Mouse (Mus musculus): ENCODE measurements around the gene Hspg2. TPM values are rescaled to one million over a fixed set of nuclear protein-coding genes. Genes with fewer than 3 reads are reported as not detected.
"Not testable (repeated sequence)": the region's sequence is repeated elsewhere in the genome, so short reads cannot be mapped to it uniquely, and the experiment has no call there.

The Hspg2 gene
- total RNA-seq (2015; ENCODE audit: low replicate concordance) (not detected in 2 replicates), total RNA-seq (2017; ENCODE audit: low replicate concordance) (not detected in 2 replicates)

GRCm38 (mm10) chr4:137468260-137469080 is at the start of gene Hspg2:
TSS of gene Hspg2 (plus strand) at chr4:137468769.
- ATAC-seq (replicated peaks; ENCODE audit: low FRiP score, poor library complexity, severe bottlenecking), result peak; percentile 77

DNA sequence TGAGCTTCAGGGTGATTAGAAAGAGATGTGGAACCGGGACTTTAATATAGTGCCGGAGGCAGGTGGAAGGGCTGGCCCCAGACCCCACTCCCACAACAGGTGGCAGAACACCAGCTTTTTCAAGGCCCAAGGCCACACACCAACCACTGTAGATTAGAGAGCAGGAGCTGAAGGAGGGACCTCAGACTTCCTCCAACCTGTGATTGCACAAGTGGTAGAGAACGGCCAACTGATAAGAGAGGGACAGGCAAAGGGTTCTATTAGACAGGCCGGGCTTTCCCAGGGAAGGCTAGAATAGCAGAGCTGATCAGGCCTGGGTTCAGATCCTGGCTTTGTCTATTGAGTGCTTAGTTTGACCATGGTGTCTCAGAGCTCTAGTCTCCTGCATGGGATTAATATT is 38.1 kb upstream of the Hspg2 start, which contains the start of gene Cela3b:
TSS of gene Cela3b (minus strand) at position 39 of the 400 bp plus-strand sequence.
- no peak for ATAC-seq (replicated peaks; ENCODE audit: low FRiP score, poor library complexity, severe bottlenecking)

DNA sequence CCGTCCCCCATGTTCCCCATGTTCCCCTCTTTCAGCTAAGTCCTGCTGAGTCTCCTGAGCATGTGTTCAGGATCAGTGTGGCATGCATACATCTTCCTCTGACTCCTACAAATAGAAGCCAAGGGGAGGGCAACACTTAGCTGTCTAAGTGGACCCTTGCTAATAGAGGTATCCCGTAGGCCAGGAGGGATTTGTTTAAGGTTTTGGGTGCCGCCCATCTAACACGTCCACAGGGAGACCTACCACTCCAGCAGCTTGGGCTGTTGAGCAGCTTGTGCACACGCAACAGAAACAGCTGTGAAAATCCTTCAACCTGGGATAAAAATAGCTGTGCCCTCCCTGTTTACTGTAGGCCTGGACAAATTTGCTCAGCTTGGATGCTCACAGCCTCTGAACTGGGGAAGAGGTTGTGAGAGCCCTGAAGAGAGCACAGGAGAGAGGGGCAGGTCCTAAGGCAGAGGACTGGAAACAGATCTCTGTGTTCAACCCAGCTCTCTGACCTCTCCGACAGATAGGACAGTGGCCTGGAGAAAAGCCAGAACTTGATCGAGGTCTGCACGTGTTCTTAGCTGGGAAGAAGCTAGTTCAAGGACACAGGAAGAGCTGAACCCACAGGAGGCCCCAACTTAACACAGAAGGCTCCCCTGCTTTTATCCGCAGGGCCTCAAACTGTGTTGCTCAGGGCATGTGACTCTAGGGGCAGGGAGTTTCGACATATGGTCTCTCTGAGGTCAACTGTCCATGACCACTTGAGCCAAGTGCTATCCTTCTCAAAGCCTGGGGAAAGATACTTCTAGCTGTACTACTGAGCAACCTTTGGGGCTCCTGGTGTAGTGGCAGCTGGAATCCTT is 35.6 kb upstream of the Hspg2 start:
- not testable (repeated sequence) for ATAC-seq (replicated peaks; ENCODE audit: low FRiP score, poor library complexity, severe bottlenecking)

GRCm38 (mm10) chr4:137436979-137437669 is 31.4 kb upstream of the Hspg2 start:
- no peak for ATAC-seq (replicated peaks; ENCODE audit: low FRiP score, poor library complexity, severe bottlenecking)

GRCm38 (mm10) chr4:137438842-137439241 is 29.7 kb upstream of the Hspg2 start:
- peak; percentile 89 for ATAC-seq (replicated peaks; ENCODE audit: low FRiP score, poor library complexity, severe bottlenecking)

DNA sequence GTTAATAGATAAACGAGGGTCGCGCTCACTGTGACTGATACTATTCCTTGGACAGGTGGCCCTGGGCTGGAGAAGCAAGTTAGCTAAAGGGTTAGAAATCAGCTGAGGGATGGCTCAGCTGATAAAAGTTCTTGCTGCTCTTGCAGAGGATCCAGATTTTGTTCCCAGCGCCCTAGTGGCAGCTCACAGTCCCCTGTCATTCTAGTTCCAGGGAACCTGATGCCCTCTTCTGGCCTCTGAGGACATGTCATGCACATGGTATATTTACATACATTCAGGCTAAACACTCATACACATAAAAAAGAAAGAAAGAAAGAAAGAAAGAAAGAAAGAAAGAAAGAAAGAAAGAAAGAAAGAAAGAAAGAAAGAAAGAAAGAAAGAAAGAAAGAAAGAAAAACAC is 27.2 kb upstream of the Hspg2 start:
- ATAC-seq (replicated peaks; ENCODE audit: low FRiP score, poor library complexity, severe bottlenecking), result no peak

GRCm38 (mm10) chr4:137443625-137444024 is 24.9 kb upstream of the Hspg2 start:
- ATAC-seq (replicated peaks; ENCODE audit: low FRiP score, poor library complexity, severe bottlenecking), result peak; percentile 50; the same call in 1 of the 2 replicates

- no peak for ATAC-seq (replicated peaks; ENCODE audit: low FRiP score, poor library complexity, severe bottlenecking)
Observed at GRCm38 (mm10) chr4:137445881-137446280, 22.7 kb upstream of the Hspg2 start.

DNA sequence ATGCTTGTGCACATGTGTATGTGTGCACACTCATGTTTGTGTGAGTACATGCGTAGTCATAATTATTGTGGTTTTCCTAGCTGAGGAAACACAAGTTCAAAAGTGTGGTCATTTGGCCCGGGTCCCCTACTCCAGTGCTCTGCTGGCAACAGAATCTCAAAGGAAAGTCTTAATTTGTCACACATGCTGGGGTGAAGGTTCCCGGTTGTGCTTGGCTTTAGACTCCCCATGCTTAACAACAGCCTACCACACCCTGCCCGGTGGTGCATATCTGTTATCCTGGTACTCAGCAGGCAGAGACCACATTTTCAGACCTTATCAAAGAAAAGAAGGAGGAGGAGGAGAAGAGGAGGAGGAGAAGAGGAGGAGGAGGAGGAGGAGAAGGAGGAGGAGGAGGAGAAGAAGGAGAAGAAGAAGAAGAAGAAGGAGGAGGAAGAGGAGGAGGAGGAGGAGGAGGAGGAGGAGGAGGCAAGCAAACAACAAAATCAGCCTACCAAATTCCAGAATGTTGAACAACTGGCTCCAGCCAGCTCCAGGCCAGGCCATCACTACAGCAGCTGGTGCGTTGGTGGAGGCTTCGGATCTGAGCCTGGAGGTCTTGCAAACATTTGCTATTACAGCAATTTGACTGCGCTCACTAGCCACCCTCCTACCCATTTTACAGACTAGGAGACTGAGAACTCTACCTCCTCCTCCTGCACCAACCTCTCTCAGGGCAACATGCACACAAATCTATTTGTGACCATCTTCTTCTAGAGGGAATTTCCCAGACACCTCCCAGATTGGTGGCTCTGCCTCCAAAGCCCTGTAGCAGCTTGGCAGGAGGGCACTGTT is 21.0 kb upstream of the Hspg2 start:
- peak; percentile 56; the same call in 1 of the 2 replicates for ATAC-seq (replicated peaks; ENCODE audit: low FRiP score, poor library complexity, severe bottlenecking)

GRCm38 (mm10) chr4:137448197-137448596 is 20.4 kb upstream of the Hspg2 start:
- no peak for ATAC-seq (replicated peaks; ENCODE audit: low FRiP score, poor library complexity, severe bottlenecking)

- no peak for ATAC-seq (replicated peaks; ENCODE audit: low FRiP score, poor library complexity, severe bottlenecking)
Observed at GRCm38 (mm10) chr4:137448641-137449040, 19.9 kb upstream of the Hspg2 start.

GRCm38 (mm10) chr4:137449132-137449531 is 19.4 kb upstream of the Hspg2 start:
- ATAC-seq (replicated peaks; ENCODE audit: low FRiP score, poor library complexity, severe bottlenecking), result no peak

DNA sequence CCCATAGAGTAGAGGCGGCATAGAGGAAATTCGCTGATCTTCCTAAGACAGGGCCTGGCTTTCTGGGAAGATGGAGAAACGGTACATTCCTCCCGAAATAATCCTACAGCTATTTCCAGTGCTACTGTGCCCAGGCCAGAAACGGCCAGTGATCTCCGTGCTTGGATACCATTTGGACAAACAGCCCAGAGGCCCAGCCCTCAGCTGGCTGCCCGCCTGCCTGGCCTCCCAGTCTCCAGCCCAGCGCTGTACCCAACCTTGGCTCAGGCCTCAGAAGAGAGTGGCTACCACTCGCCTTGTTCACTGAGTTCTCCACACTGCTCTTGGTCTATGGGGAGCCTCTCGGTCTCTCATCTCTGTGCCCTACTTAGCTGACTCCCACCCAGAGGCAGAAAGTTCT is 18.9 kb upstream of the Hspg2 start:
- ATAC-seq (replicated peaks; ENCODE audit: low FRiP score, poor library complexity, severe bottlenecking), result no peak

GRCm38 (mm10) chr4:137452190-137452589 is 16.4 kb upstream of the Hspg2 start:
- ATAC-seq (replicated peaks; ENCODE audit: low FRiP score, poor library complexity, severe bottlenecking), result no peak

DNA sequence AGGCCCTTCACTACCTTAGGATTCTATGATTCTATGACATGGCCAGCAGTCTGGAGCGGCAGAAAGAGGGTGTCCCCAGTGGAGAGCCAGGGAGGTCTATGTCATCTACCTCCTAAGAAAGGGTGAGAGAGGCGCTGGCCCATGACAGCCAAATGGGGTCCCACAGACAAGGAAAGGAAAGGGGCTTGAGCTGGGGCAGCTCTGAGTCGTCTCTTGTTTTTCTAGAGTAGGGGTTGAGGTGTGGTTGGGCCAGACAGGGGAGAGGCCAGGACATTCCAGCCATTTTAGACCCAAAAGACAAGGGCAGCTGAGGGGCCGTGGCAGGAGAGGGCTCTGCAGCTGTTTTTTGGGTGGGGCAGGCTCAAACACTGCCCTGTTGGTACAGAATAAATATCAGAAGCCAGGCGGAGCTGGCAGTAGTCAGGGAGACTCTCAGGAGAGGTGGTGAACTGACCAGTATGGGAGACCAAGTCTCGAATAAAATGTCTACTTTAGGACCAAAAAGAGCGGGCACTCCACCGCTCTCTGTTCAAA is 15.3 kb upstream of the Hspg2 start, which contains the start of gene 1700013G24Rik:
TSS of gene 1700013G24Rik (plus strand) at position 51 of the 534 bp plus-strand sequence.
- ATAC-seq (replicated peaks; ENCODE audit: low FRiP score, poor library complexity, severe bottlenecking), result no peak

DNA sequence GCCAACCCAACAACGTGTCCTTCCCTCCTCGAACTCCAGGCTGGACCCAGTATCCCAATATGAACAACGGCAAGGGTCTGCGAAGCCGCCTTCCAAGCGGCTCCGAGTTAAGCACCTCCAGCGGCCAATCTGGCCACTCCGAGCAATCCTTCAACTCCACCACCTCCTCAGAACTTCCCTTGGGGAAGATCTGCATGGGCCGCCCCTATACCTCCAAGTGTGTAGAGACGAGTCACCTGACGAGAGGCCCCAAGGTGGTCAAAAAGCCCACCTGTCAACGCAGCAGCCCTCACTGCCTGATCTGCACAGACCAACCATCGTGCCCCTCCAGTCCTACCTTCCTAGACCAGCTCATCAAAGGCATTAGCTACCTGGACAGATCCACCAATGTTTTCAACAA is 14.0 kb upstream of the Hspg2 start:
- no peak for ATAC-seq (replicated peaks; ENCODE audit: low FRiP score, poor library complexity, severe bottlenecking)

- ATAC-seq (replicated peaks; ENCODE audit: low FRiP score, poor library complexity, severe bottlenecking), result no peak
Observed at GRCm38 (mm10) chr4:137456581-137456980, 12.0 kb upstream of the Hspg2 start.

DNA sequence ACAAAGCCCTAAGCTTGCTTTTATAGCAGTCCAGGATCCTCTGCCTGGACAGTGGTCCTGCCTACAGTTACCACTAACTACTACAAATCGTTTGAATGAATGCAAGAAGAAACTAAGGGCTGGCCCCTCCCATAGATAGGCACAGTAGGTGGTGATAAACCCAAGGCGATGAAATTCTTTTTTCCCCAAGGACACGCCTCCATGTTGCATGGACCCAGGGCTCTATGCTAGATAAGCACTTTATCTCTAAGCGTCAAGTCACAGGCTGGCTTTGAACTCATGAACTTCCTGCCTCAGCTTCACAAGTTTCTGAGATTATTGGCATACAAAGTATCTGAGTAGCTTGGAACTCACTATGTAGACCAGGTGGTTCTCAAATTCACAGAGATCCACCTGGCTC is 11.3 kb upstream of the Hspg2 start:
- ATAC-seq (replicated peaks; ENCODE audit: low FRiP score, poor library complexity, severe bottlenecking), result no peak

- ATAC-seq (replicated peaks; ENCODE audit: low FRiP score, poor library complexity, severe bottlenecking), result no peak
Observed at GRCm38 (mm10) chr4:137458310-137458709, 10.3 kb upstream of the Hspg2 start.

All from erythroblast, adult 5-6 weeks (primary cell).